Mouse (Mus musculus): ENCODE measurements around the gene Abhd2. TPM values are rescaled to one million over a fixed set of nuclear protein-coding genes. Genes with fewer than 3 reads are reported as not detected.

Abhd2 gene
- polyA plus RNA-seq, 1 experiment, result 32.5 TPM

GRCm38 (mm10) chr7:79318110-79318801 lies 45.3 kb downstream of the Abhd2 start:
- TF ChIP-seq CTCF (IDR thresholded peaks at IDR 0.05; ENCODE audit: borderline replicate concordance, control insufficient read depth, extremely low read depth, insufficient read depth, low read length, poor library complexity) (no peak), POLR2A (IDR thresholded peaks at IDR 0.05; ENCODE audit: control insufficient read depth, extremely low read depth, insufficient read depth, low read length, poor library complexity) (no peak)
- H3K4me3 ChIP-seq (ENCODE audit: control insufficient read depth, insufficient read depth, low read length), result no peak overlapping the region
- no peaks in the 10 kb centered on the region for H3K36me3 ChIP-seq (ENCODE audit: control insufficient read depth, insufficient read depth, low read length)
- no peaks in the 10 kb centered on the region for H3K27me3 ChIP-seq (ENCODE audit: control insufficient read depth, insufficient read depth, low read length)
- WGBS, result 77% methylated on average over 13 of the region's 13 CpGs
- peaks cover 23% of the 10 kb centered on the region for H3K4me1 ChIP-seq (replicated peaks; ENCODE audit: control insufficient read depth, insufficient read depth, low read length)
- no peak overlapping the region for H3K27ac ChIP-seq (ENCODE audit: control insufficient read depth, insufficient read depth, low read length)
- no peak for DNase-seq

- H3K4me1 ChIP-seq (replicated peaks; ENCODE audit: control insufficient read depth, insufficient read depth, low read length), result no peaks in the 10 kb centered on the region
- no peak overlapping the region for H3K27ac ChIP-seq (ENCODE audit: control insufficient read depth, insufficient read depth, low read length)
- no peaks in the 10 kb centered on the region for H3K27me3 ChIP-seq (ENCODE audit: control insufficient read depth, insufficient read depth, low read length)
- WGBS, result 96% methylated on average over 8 of the region's 8 CpGs
- no peak overlapping the region for H3K4me3 ChIP-seq (ENCODE audit: control insufficient read depth, insufficient read depth, low read length)
- no peak for TF ChIP-seq CTCF (IDR thresholded peaks at IDR 0.05; ENCODE audit: borderline replicate concordance, control insufficient read depth, extremely low read depth, insufficient read depth, low read length, poor library complexity)
- no peak for TF ChIP-seq POLR2A (IDR thresholded peaks at IDR 0.05; ENCODE audit: control insufficient read depth, extremely low read depth, insufficient read depth, low read length, poor library complexity)
- H3K36me3 ChIP-seq (ENCODE audit: control insufficient read depth, insufficient read depth, low read length), result peaks cover 40% of the 10 kb centered on the region
- no peak for DNase-seq
Observed at GRCm38 (mm10) chr7:79323855-79324254, 50.9 kb downstream of the Abhd2 start.

DNA sequence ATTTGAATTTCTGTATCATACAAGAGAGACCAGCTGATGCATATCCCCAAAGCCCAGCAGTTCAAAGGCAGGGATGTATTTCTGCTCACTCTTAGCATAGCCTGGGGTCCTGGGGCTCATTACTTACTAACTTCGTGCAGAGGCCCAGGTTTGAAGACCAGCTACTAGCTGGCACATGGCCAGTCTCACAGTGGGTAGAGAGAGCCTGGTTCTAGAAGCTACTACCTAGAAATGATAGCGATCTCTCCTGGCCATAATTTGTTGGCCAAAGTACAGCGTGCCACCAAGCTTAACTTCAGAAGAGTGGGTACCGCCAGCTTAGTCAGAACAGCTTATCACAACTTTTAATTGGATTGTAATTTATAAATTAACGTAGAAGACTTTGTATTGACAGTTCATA lies 55.8 kb downstream of the Abhd2 start:
- DNase-seq, result no peak
- H3K4me1 ChIP-seq (replicated peaks; ENCODE audit: control insufficient read depth, insufficient read depth, low read length), result no peaks in the 10 kb centered on the region
- TF ChIP-seq CTCF (IDR thresholded peaks at IDR 0.05; ENCODE audit: borderline replicate concordance, control insufficient read depth, extremely low read depth, insufficient read depth, low read length, poor library complexity), result no peak
- TF ChIP-seq POLR2A (IDR thresholded peaks at IDR 0.05; ENCODE audit: control insufficient read depth, extremely low read depth, insufficient read depth, low read length, poor library complexity), result no peak
- no peak overlapping the region for H3K27ac ChIP-seq (ENCODE audit: control insufficient read depth, insufficient read depth, low read length)
- H3K4me3 ChIP-seq (ENCODE audit: control insufficient read depth, insufficient read depth, low read length), result no peak overlapping the region
- peaks cover 47% of the 10 kb centered on the region for H3K36me3 ChIP-seq (ENCODE audit: control insufficient read depth, insufficient read depth, low read length)
- no peaks in the 10 kb centered on the region for H3K27me3 ChIP-seq (ENCODE audit: control insufficient read depth, insufficient read depth, low read length)
- WGBS, result 94% methylated on average over 5 of the region's 5 CpGs

- no peak for DNase-seq
- Histone ChIP-seq H3K36me3 (ENCODE audit: control insufficient read depth, insufficient read depth, low read length) (peaks cover 30% of the 10 kb centered on the region), H3K27me3 (ENCODE audit: control insufficient read depth, insufficient read depth, low read length) (no peaks in the 10 kb centered on the region), H3K27ac (ENCODE audit: control insufficient read depth, insufficient read depth, low read length) (no peak overlapping the region), H3K4me1 (replicated peaks; ENCODE audit: control insufficient read depth, insufficient read depth, low read length) (no peaks in the 10 kb centered on the region), H3K4me3 (ENCODE audit: control insufficient read depth, insufficient read depth, low read length) (no peak overlapping the region)
- TF ChIP-seq POLR2A (IDR thresholded peaks at IDR 0.05; ENCODE audit: control insufficient read depth, extremely low read depth, insufficient read depth, low read length, poor library complexity), result no peak
- TF ChIP-seq CTCF (IDR thresholded peaks at IDR 0.05; ENCODE audit: borderline replicate concordance, control insufficient read depth, extremely low read depth, insufficient read depth, low read length, poor library complexity), result no peak
- 97% methylated on average over 10 of the region's 10 CpGs for WGBS
Observed at GRCm38 (mm10) chr7:79331197-79331596, 58.2 kb downstream of the Abhd2 start.

DNA sequence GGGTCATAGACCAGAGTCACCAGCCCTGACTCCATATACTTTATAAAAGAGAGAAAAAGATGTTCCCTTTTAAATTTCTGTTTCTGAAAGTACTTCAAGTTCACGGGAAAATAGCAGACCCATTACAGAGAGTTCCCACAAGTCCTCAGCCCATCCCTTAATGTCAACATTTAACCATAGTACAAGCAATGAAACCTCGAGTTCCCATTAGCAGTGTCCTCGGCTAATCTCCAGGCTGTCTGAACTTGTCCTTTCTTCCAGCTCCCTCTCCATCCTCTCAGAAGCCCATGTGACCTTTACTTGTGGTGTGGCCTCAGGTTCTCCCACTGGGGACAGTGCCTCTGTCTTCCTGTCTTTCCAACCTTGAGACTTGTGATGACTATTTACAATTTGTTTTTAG lies 60.4 kb downstream of the Abhd2 start:
- Histone ChIP-seq H3K4me1 (replicated peaks; ENCODE audit: control insufficient read depth, insufficient read depth, low read length) (no peaks in the 10 kb centered on the region), H3K36me3 (ENCODE audit: control insufficient read depth, insufficient read depth, low read length) (peaks cover 14% of the 10 kb centered on the region), H3K4me3 (ENCODE audit: control insufficient read depth, insufficient read depth, low read length) (no peak overlapping the region), H3K27ac (ENCODE audit: control insufficient read depth, insufficient read depth, low read length) (no peak overlapping the region), H3K27me3 (ENCODE audit: control insufficient read depth, insufficient read depth, low read length) (no peaks in the 10 kb centered on the region)
- TF ChIP-seq POLR2A (IDR thresholded peaks at IDR 0.05; ENCODE audit: control insufficient read depth, extremely low read depth, insufficient read depth, low read length, poor library complexity) (no peak), CTCF (IDR thresholded peaks at IDR 0.05; ENCODE audit: borderline replicate concordance, control insufficient read depth, extremely low read depth, insufficient read depth, low read length, poor library complexity) (no peak)
- 92% methylated on average over 3 of the region's 3 CpGs for WGBS
- DNase-seq, result no peak

DNA sequence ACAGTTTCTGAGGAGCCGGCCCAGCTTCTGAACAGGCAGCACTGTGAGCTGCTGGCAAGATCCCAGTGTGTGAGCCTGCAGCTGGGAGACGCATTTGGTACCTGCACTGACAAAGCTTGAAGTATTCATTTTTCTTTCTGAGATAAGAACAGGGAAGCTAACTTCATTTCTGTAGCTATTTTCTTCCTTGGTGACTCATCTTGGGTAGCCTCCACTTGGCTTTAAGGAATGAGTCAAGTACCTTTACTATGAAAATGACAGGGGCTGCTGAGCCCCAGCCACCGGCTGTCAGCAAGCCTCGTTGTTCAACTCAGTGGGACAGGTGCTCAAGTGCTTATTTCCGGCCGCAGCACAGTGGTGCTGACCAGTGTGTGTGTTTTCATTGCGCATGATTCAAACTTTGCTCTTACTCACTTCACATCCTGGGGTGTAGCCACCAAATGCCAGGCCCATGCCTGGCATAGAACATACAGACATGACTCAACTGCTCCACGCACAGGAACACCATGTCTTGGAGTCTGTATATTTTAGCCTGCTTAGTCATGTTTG lies 63.4 kb downstream of the Abhd2 start:
- TF ChIP-seq CTCF (IDR thresholded peaks at IDR 0.05; ENCODE audit: borderline replicate concordance, control insufficient read depth, extremely low read depth, insufficient read depth, low read length, poor library complexity) (no peak), POLR2A (IDR thresholded peaks at IDR 0.05; ENCODE audit: control insufficient read depth, extremely low read depth, insufficient read depth, low read length, poor library complexity) (no peak)
- Histone ChIP-seq H3K27me3 (ENCODE audit: control insufficient read depth, insufficient read depth, low read length) (no peaks in the 10 kb centered on the region), H3K27ac (ENCODE audit: control insufficient read depth, insufficient read depth, low read length) (no peak overlapping the region), H3K36me3 (ENCODE audit: control insufficient read depth, insufficient read depth, low read length) (peaks cover 4% of the 10 kb centered on the region), H3K4me1 (replicated peaks; ENCODE audit: control insufficient read depth, insufficient read depth, low read length) (no peaks in the 10 kb centered on the region), H3K4me3 (ENCODE audit: control insufficient read depth, insufficient read depth, low read length) (no peak overlapping the region)
- DNase-seq, result no peak
- 96% methylated on average over 8 of the region's 8 CpGs for WGBS

Measured in thymus, adult 2 months (tissue).